Mouse (Mus musculus): ENCODE results near the gene March10. TPM values are rescaled to one million over a fixed set of nuclear protein-coding genes. Genes with fewer than 3 reads are reported as not detected.

March10 gene
- polyA plus RNA-seq, 1 experiment from 2014 or later: not detected

DNA sequence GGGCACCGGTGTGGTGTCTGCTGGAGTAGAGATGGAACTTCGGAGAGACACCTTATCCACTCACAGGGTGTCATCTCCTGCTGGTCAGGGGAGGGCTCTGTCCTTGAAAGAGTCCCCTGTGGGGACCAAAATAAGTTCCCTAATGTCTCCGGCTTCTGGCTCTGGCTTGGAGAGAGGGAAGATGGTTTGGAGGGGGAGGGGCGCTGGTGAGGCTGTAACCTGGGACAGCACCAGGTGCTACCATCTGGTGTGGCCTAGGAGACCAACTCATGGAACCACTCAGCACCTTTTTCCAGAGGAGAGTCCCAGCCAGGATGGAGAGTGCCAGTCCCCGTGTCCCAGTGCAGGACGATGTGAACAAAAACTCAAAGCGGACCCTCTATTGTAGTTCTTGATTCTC lies 105.9 kb downstream of the March10 start:
- H3K4me2 ChIP-seq: no peak overlapping the region
- H3K9me3 ChIP-seq (replicated peaks): no peaks in the 10 kb centered on the region
- no peak overlapping the region for H3K27ac ChIP-seq
- H3K36me3 ChIP-seq: no peaks in the 10 kb centered on the region
- 89% methylated on average over 7 of the region's 7 CpGs for WGBS
- H3K4me1 ChIP-seq (replicated peaks): peaks cover 33% of the 10 kb centered on the region
- no peak overlapping the region for H3K4me3 ChIP-seq
- H3K27me3 ChIP-seq: no peaks in the 10 kb centered on the region
- no peak overlapping the region for H3K9ac ChIP-seq
- ATAC-seq (replicated peaks; ENCODE audit: insufficient number of reproducible peaks, insufficient read depth, low FRiP score, low read depth): no peak

DNA sequence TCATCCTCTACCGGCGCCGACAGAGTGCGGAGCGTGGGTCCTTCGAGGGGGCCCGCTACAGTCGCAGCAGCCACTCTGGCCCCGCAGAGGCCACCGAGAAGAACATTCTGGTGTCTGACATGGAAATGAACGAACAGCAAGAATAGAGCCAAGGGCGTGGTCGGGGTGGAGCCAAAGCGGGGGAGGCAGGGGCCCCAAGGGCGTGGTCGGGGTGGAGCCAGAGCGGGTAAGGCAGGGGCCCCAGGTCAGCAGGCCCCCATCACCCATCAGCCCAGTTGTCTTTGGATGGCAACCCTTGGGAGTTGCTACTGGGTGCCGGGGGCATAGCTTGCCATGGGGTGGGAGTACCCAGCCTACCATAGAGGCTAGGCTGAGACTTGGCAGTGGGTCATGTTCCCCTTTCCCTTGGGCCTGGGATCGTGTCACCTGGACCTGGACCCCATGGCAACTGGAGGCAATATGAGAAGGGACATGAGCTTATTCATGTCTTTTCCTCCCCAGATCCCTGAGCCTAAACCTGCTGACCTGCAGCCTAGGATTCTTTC lies 106.7 kb downstream of the March10 start:
- peaks cover 31% of the 10 kb centered on the region for H3K4me1 ChIP-seq (replicated peaks)
- WGBS: 84% methylated on average over 19 of the region's 19 CpGs

DNA sequence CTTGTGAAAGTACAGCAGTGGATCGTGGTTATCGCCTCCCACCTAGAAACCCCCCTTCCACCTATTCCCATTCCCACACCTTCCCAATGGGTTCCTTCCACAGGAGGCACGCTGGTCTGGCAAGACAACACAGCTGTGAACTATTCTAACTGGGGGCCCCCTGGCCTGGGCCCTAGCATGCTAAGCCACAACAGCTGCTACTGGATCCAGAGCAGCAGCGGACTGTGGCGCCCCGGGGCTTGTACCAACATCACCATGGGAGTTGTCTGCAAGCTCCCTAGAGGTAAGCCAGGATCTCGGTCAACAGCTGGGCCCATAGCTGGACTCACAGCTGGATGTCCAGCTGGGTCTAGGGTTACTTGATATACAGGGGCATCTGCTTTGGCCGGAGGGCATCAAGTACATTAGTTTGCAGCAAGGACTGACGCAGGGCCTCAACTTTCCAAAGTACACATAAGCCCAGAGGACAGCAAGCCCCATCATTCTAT lies 108.0 kb downstream of the March10 start:
- Histone ChIP-seq H3K4me2 (no peak overlapping the region), H3K9ac (no peak overlapping the region), H3K4me1 (replicated peaks) (peaks cover 21% of the 10 kb centered on the region), H3K27ac (no peak overlapping the region), H3K4me3 (no peak overlapping the region), H3K9me3 (replicated peaks) (no peaks in the 10 kb centered on the region), H3K36me3 (no peaks in the 10 kb centered on the region), H3K27me3 (no peaks in the 10 kb centered on the region)
- ATAC-seq (replicated peaks; ENCODE audit: insufficient number of reproducible peaks, insufficient read depth, low FRiP score, low read depth): no peak
- WGBS: 93% methylated on average over 9 of the region's 9 CpGs

More for the DNA sequence above, 106.7 kb downstream of the March10 start:
- H3K4me2 ChIP-seq: no peak overlapping the region
- no peak for ATAC-seq (replicated peaks; ENCODE audit: insufficient number of reproducible peaks, insufficient read depth, low FRiP score, low read depth)
- no peak overlapping the region for H3K4me3 ChIP-seq
- no peaks in the 10 kb centered on the region for H3K36me3 ChIP-seq
- H3K27ac ChIP-seq: no peak overlapping the region
- no peak overlapping the region for H3K9ac ChIP-seq
- no peaks in the 10 kb centered on the region for H3K27me3 ChIP-seq
- no peaks in the 10 kb centered on the region for H3K9me3 ChIP-seq (replicated peaks)

DNA sequence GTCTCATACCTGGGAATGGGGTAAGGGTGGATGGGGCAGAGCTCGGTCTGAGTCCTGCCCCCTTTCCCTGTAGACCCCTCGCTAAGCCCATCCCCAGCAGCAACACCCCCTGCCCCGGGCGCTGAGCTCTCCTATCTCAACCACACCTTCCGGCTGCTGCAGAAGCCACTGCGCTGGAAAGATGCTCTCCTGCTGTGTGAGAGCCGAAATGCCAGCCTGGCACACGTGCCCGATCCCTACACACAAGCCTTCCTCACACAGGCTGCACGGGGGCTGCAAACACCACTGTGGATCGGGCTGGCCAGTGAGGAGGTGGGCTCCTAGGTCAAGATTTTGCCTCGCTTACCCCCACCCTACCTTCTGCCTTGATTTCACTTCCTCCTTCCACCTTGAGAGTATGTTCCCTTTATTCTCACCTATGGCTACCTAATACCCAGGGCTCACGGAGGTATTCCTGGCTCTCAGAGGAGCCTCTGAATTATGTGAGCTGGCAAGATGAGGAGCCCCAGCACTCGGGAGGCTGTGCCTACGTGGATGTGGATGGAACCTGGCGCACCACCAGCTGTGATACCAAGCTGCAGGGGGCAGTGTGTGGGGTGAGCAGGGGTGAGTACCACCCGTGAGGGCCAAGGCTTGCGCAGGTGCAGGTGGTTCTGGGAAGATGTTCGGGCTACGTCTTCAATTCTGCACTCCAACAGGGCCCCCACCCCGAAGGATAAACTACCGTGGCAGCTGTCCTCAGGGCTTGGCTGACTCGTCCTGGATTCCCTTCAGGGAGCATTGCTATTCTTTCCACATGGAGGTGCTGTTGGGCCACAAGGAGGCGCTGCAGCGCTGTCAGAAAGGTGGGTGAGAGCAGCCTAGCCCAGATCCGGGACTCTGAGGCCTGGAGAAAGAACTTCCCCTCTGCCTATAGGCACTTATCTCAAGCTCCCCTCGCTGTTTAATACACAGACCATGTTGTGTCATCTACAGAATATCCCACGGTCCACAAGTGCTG lies 109.1 kb downstream of the March10 start:
- 59% methylated on average over 28 of the region's 28 CpGs for WGBS
- Histone ChIP-seq H3K9me3 (replicated peaks) (no peaks in the 10 kb centered on the region), H3K27ac (no peak overlapping the region), H3K36me3 (no peaks in the 10 kb centered on the region), H3K4me3 (no peak overlapping the region), H3K9ac (no peak overlapping the region), H3K4me2 (peak overlapping the region; percentile 28; the same call in 1 of the 2 replicates), H3K4me1 (replicated peaks) (peaks cover 10% of the 10 kb centered on the region), H3K27me3 (no peaks in the 10 kb centered on the region)
- peak; percentile 30; the same call in 1 of the 2 replicates for ATAC-seq (replicated peaks; ENCODE audit: insufficient number of reproducible peaks, insufficient read depth, low FRiP score, low read depth)

DNA sequence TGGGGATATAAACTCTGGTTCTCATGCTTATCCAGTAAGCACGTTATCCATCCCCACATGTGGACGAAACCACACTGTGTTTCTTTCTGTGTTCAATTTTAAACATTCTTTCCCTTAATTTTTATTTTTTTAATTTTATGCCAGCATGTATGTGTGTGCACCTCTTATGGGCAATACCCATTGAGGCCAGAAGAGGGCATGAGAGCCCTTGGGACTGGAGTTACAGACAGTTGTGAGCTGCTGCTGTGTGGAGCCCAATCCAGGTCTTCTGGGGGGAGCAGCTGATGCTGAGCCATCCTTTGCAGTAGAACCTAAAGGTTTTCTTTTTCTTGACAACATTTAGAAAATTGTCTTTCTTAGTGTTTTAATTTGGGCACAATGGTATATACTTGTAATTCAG lies 111.3 kb downstream of the March10 start:
- H3K4me3 ChIP-seq: no peak overlapping the region
- 91% methylated on average over 2 of the region's 2 CpGs for WGBS
- 0 out of 2 replicates have a peak, but pooled peaks cover 2% of the 10 kb centered on the region for H3K36me3 ChIP-seq
- H3K4me1 ChIP-seq (replicated peaks): peaks cover 7% of the 10 kb centered on the region
- no peak overlapping the region for H3K9ac ChIP-seq
- H3K27me3 ChIP-seq: no peaks in the 10 kb centered on the region
- ATAC-seq (replicated peaks; ENCODE audit: insufficient number of reproducible peaks, insufficient read depth, low FRiP score, low read depth): no peak
- H3K27ac ChIP-seq: no peak overlapping the region
- H3K9me3 ChIP-seq (replicated peaks): no peaks in the 10 kb centered on the region
- H3K4me2 ChIP-seq: no peak overlapping the region

DNA sequence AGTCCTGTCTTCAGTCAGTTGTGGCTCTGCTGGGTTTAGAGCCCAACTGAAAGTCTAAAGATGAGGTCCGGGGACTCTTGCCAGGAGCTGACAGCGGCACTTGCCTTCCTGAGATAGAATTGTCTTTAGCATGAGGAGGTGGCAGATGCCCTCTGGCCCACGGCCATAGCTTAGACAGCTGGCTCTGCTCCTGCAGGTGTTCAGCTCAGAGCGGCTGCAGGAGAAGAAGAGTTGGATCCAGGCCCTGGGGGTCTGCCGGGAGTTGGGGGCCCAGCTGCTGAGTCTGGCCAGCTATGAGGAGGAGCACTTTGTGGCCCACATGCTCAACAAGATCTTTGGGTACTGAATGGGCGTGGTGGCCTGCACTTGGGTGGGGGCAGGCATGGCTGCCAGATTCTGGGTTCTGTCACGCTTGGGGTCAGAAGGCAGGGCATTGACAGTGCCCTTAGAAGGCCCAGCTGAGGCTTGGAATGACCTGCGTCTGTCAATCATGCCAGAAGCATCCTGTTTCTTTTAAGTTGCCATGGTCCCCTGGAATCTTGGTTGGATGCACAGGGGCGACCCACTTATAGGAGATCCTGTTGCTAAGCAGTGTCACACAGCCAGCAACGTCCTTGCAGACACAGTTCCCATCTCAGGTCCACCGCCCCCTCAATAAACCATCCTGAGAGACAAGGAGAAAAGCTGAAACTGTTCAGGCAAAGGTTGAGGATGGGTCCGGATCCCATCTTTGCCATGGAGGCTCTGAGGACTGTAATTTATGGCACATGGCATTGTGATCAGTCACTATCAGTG lies 117.7 kb downstream of the March10 start:
- ATAC-seq (replicated peaks; ENCODE audit: insufficient number of reproducible peaks, insufficient read depth, low FRiP score, low read depth): no peak
- WGBS: 57% methylated on average over 12 of the region's 12 CpGs
- 0 out of 2 replicates have a peak, but pooled peaks cover 2% of the 10 kb centered on the region for H3K36me3 ChIP-seq

DNA sequence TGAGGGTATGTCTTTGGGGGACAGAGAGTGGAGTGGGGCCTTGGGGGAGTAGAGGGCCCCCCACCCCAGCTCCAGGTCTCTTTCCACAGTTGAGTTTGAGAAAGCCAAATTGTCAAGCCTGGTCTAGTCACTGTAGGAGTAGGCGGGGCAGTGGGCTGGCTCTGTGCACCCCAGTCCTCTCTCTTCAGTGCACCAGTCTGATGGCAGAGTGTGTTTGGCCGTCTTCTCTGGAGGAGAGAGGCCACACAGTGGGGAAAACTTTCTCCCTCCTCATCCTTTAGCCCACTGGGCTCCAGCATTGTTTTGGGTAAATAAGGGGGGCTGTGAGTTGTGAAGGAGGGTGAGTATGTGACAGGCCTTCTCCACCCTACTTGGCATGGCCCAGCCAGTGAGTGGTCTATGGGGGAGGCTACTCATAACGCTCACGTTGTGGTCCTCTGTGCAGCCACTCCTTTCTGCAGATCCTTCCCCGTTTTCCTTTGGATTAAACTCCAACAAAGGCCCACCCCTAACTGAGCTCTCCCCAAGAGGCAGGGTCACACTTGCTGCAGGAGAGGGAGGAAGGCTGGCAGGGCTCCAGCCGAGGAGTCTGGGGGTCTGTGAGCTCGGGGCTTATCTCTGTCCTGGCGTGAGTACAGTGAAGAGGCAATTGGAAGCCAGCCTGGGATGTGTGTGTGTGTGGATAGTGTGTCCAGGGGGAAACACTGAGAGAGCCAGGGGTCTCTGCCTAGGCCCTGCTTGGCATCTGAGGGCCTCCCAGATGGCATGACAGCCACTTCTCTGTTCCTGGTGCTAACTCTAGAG lies 122.5 kb downstream of the March10 start:
- H3K27me3 ChIP-seq: no peaks in the 10 kb centered on the region
- H3K4me2 ChIP-seq: no peak overlapping the region
- peaks cover 39% of the 10 kb centered on the region for H3K4me1 ChIP-seq (replicated peaks)
- H3K27ac ChIP-seq: peak overlapping the region; percentile 47
- H3K9me3 ChIP-seq (replicated peaks): no peaks in the 10 kb centered on the region
- no peaks in the 10 kb centered on the region for H3K36me3 ChIP-seq
- 33% methylated on average over 8 of the region's 8 CpGs for WGBS
- no peak overlapping the region for H3K9ac ChIP-seq
- peak; percentile 56 for ATAC-seq (replicated peaks; ENCODE audit: insufficient number of reproducible peaks, insufficient read depth, low FRiP score, low read depth)
- no peak overlapping the region for H3K4me3 ChIP-seq

More for the DNA sequence above, 117.7 kb downstream of the March10 start:
- no peaks in the 10 kb centered on the region for H3K27me3 ChIP-seq
- peaks cover 17% of the 10 kb centered on the region for H3K4me1 ChIP-seq (replicated peaks)
- H3K27ac ChIP-seq: no peak overlapping the region
- no peak overlapping the region for H3K9ac ChIP-seq
- H3K4me2 ChIP-seq: no peak overlapping the region
- H3K4me3 ChIP-seq: no peak overlapping the region
- no peaks in the 10 kb centered on the region for H3K9me3 ChIP-seq (replicated peaks)

DNA sequence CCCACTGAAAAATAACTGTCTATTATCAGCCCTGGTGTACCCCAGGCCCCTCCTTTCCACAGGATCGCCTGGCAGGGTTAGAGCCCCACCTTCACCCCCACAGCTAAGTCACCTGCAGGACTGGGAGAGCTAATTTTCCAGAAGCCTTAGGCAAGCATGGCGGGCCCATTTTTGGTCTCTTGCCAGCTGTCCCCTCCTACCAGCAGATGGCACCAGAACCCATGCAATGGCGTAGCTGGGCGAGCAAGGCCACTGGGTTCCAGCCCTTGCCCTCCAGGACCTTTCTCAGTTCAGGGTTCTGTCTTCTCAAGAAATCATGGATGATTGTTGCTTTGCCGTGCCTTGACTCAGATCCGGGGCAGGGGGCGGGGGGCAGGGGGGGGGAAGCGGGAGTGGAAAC lies 124.1 kb downstream of the March10 start:
- Histone ChIP-seq H3K9ac (no peak overlapping the region), H3K4me2 (no peak overlapping the region), H3K9me3 (replicated peaks) (no peaks in the 10 kb centered on the region), H3K27me3 (no peaks in the 10 kb centered on the region), H3K36me3 (no peaks in the 10 kb centered on the region), H3K4me3 (no peak overlapping the region), H3K27ac (no peak overlapping the region), H3K4me1 (replicated peaks) (peaks cover 31% of the 10 kb centered on the region)
- ATAC-seq (replicated peaks; ENCODE audit: insufficient number of reproducible peaks, insufficient read depth, low FRiP score, low read depth): no peak
- 56% methylated on average over 8 of the region's 8 CpGs for WGBS

DNA sequence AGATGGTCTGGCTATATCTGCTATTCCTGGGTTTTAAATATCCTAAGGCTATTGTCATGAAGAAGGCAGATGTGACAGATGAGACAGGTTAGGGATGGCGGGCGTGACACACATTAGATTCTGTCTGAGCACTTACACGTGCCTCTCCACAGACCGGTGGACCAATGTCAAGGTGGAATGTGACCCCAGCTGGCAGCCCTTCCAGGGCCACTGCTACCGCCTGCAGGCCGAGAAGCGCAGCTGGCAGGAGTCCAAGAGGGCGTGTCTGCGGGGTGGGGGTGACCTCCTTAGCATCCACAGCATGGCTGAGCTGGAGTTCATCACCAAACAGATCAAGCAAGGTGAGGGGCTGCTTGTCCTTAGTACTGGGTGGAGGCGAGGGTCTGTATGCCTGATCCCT lies 124.8 kb downstream of the March10 start:
- WGBS: 21% methylated on average over 10 of the region's 10 CpGs
- H3K9ac ChIP-seq: no peak overlapping the region
- no peak overlapping the region for H3K4me2 ChIP-seq
- H3K36me3 ChIP-seq: no peaks in the 10 kb centered on the region
- peaks cover 31% of the 10 kb centered on the region for H3K4me1 ChIP-seq (replicated peaks)
- H3K9me3 ChIP-seq (replicated peaks): no peaks in the 10 kb centered on the region
- no peak overlapping the region for H3K27ac ChIP-seq
- no peak overlapping the region for H3K4me3 ChIP-seq
- ATAC-seq (replicated peaks; ENCODE audit: insufficient number of reproducible peaks, insufficient read depth, low FRiP score, low read depth): peak; percentile 13; the same call in 1 of the 2 replicates
- no peaks in the 10 kb centered on the region for H3K27me3 ChIP-seq

DNA sequence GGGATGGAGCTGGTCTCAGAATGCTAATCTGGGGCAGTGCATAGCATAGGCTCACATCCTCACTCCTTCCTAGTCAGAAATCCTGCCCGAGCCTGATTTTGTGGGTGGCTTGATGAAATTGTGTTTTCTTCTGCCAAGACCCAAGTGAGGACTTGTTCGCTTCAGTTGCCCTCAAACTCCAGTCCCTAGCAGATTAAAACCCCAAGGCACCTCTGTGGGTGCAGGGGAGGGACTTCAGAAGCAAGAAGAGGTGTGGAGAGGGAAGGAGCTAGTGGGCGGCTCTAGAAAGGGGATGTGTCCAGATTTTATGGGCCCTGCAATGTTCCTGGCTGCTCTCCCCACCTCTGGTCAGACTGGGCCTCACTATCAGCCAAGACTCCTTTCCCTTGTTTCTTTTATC lies 125.4 kb downstream of the March10 start:
- WGBS: 78% methylated on average over 3 of the region's 3 CpGs
- Histone ChIP-seq H3K4me1 (replicated peaks) (peaks cover 31% of the 10 kb centered on the region), H3K27me3 (no peaks in the 10 kb centered on the region), H3K36me3 (no peaks in the 10 kb centered on the region), H3K9ac (no peak overlapping the region), H3K9me3 (replicated peaks) (no peaks in the 10 kb centered on the region), H3K4me2 (no peak overlapping the region), H3K4me3 (no peak overlapping the region), H3K27ac (no peak overlapping the region)
- no peak for ATAC-seq (replicated peaks; ENCODE audit: insufficient number of reproducible peaks, insufficient read depth, low FRiP score, low read depth)

All from heart, embryonic 15.5 days (tissue).